Mouse (Mus musculus) lung, postnatal 36 days (tissue): ENCODE measurements around the gene Otub1.
A peak's percentile ranks its signal among the peaks of the same experiment; 100 is the strongest.

Experiments
- DNase-seq: peaks from one replicate; pipeline ENCODE4 v3.0.0; 2022; ENCODE audit warnings: mixed read lengths

Otub1 gene

DNA sequence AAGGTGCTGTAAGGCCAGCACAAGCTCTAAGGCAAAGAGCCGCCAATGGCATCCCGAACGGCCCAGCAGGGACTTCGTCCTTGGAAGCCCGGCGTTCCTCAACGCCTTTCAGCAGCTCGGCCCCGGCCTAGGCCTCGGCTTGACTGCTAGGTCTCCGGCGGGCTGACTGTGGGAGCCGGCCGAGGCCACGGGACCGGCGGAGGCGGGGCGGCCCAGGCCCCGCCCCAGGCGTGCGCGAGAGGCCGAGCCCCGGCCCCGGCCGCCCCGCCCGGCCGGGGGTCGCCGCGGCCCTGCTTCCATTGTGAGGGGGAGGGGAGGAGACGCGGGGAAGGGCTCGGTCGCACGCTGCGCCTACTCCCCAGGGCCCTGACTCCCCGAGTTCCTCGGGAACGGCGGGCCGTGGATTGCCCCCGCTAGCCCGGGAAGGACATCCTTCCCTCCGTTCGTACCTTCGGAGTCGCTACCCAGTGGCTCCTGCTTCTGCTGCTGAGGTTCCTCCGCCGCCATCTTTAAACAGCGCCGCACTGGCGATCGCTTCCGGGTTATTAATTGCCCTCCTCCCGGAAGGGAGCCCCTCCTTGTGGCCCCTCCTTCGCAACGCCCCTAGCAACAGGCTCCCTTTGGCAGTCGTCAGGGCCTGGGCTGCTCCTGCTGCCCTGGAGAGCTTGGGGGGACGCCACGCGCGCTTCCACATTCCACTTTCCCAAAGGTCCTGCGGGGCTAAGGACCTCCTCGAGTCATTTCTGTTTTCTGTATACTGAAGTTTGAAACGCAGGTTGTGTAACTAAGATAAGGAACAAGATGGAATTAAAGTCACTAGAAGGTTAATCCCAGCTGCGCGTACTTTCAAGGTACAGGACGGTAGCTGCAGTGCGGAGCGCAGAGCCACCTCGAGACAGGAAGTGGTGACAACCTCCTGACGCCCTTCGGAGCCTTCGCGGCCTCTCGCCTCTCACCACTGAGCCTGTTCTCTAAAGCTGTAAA lies at the start of gene Otub1:
Gene Otub1, minus strand, starts transcription at position 564 of the 984 bp plus-strand sequence.
- DNase-seq: peak; percentile 96

DNA sequence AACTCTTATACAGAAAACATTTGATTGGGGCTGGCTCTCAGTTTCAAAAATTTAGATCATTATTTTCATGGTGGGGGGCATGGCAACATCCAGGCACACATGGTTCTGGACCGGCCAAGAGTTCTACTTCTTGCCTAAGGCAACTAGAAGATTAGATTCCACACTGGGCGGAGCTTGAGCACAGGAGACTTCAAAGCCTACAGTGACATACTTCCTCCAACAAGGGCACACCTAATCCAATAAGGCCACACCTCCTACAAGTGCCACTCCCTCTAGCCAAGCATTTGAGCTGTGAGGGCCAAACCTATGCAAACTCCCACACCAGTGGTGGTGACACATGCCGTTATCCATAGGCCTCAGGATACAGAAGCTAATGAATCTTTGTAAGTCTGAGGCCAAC lies 39.9 kb upstream of the Otub1 start:
- DNase-seq: no peak

DNA sequence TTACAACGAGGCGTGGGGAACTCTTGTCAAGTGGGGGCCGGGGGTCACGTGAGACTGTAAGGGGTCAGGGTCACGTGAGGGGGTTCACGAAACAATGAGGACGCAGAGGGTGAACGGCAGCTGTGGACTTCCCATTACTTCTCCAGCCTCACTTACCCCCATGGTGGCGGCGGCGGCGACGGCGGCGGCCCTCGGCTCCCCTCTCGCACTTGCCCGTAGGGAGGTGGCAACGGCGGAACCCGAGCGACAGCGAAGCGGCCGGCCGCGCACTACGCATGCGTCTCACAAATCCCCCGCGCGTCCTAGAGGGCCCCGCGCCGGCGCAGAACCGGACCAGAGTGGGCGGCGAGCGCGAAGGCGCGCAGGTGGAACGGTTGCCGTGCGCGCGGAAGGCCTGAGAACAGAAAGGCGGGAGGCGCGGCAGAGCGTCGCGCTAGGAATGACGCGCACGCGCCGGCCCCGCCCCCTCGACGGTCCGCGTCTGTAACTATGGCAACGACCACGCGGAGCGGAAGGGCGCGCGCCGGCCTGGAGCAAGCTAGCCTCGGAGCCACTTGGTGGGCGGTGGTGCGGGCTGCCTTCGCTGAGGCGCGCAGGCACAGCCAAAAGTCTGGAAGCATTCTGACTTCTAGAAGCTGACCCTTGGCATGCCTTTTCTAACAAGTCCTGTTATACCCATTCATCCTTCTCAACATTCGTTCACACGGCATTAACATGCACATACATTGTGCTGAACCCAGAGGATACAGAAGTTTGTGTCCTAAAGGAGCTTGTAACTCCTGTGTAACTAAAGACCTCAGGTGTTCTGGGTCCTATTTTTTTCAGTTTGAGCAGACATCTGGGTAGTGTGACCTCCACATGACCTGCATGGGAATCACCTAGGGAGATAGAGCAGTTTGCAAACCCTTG lies 34.9 kb upstream of the Otub1 start, which contains the start of gene Naa40:
Gene Naa40, minus strand, starts transcription at position 402 of the 909 bp plus-strand sequence.
- DNase-seq: peak; percentile 95

DNA sequence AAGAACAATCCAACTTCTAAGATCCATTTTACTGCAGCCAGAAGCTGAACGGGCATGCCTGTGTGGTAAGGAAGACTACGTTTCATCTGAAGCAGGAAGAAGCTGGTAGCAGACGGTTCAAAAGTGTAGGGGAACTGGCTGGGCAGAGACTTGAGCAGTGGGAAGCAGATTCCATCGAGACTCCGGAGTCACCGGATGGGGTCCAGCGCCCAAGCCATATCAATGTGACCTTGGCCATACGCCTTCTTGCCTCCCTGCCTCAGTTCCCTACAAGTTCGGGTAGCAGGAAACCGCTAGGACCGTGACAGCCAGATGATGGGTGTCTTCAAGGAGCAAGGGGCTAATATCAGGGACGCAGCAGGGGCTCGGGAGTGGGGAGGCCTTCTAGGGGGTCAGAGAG lies 34.2 kb upstream of the Otub1 start:
- no peak for DNase-seq

DNA sequence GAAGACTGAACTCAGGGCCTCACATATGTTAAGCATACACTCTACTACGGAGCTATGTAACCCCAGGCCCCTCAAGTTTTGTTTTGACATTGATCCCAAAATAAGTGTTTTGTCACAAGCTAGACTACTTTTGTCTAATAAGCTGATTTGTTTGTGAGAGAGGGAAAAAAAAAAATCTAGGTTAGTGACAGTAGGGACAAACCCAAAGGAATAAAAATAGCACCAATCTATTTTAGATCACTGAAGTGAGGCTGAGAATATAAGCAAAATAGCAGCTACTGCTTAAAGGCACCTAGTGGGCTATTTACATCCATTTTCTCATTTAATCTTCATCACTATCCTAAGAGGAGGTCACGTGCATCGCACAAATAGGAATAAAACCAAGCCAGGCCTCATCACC lies 33.5 kb upstream of the Otub1 start:
- DNase-seq: no peak

DNA sequence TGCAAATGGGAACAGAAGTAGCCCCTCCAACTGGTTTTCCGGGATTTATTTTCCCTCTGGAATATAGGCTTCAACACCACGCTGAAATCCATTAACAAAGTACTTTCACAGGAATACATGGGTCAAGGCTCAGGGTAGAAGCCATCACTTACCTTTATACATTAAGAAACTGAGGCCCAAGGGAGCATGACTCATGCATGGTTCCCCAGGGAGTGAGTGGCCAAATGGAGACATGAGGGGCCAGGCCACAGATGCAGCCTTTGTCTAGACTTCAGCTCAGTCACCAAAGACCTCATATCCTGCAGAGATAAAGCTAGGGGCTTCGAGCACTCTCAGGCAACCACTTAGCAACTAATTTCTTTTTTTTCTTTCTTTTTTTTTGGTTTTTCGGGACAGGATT lies 30.6 kb upstream of the Otub1 start:
- no peak for DNase-seq

DNA sequence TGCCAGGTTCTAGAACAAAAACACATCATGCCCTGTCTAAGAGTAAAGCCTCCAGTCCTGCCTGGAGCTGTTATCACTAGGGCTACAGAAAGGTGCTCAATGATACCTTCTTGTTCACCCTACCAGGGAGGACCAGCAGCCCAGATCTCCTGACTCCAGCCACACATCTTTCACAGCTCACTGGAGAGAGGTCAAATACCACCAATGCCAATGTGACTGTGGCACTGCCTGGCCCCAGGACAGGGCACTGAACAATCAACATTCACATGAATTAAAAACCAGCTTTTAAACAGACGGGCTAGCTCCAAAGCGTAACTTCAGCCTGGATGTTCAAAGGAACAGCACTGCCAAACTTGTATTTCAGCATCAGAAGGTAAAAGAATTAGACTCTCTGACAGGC lies 29.9 kb upstream of the Otub1 start:
- no peak for DNase-seq

DNA sequence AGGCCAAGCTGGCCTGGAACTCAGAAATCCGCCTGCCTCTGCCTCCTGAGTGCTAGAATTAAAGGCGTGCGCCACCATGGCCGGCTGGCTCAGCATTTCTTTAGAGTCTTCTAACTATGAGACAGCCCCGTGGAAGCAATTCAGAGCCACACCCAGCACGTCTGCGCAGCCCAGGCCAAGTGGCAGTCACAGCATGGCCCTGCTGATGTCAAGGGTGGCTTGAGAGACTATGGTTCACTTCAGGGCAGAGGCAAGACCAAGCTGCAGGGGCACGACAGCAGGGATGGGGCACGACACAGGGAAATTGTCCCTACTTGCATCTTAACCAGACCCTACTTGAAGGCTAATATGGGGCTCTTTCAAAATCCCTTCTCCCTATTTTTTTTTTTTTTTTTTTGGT lies 29.3 kb upstream of the Otub1 start:
- no peak for DNase-seq

DNA sequence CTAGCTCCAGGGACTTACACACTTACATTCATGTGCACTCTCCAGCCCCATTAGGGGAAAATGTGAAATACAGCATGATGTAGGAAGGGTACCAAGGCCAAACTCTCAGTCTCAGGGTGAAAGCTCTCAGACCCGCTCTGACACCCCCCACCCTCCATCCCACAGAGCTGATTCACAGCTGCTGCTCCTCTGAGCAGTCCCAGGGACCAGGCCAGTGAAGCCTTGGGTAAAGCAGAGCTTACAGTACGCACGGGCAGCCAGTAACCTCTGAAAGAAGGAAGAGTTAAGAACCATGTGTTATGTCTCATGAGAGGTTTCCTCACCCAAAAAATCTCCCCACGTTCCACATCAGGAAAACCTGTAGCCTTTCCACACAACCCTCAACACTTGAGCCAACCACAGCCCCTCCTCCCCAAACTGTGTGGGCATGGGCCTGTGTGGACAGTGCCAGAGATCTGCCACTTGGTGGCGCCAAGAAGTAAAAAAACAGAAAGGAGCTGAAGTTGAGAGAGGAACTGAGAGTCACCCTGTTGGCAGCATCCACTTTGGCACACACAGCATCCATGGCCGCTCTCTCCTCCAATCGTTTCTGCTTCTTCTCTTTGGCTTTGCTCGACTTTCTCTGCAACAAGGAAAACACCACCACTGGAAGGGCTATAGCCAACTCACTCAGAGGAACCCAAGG lies 28.6 kb upstream of the Otub1 start:
- DNase-seq: peak; percentile 89

DNA sequence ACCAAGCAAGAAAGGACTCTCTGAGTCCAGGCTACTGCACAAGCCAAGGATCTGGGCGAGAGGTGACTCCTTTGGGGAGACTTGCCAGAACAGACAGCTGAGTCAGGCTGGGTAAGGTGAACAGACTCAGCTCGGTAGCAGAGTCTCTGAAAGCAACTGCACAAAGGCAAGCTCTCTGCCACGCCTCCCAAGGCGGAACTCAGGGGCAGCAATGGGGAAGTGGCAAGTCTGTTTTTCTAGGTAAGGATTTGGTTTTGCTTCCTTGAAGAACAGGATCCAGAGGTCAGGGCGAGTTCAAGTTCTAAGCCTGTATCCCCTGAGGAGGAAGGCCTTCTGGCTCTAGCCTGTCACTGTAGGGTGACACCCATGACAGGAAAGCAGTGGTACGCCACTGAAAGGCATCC lies 20.4 kb upstream of the Otub1 start:
- peak; percentile 61 for DNase-seq

DNA sequence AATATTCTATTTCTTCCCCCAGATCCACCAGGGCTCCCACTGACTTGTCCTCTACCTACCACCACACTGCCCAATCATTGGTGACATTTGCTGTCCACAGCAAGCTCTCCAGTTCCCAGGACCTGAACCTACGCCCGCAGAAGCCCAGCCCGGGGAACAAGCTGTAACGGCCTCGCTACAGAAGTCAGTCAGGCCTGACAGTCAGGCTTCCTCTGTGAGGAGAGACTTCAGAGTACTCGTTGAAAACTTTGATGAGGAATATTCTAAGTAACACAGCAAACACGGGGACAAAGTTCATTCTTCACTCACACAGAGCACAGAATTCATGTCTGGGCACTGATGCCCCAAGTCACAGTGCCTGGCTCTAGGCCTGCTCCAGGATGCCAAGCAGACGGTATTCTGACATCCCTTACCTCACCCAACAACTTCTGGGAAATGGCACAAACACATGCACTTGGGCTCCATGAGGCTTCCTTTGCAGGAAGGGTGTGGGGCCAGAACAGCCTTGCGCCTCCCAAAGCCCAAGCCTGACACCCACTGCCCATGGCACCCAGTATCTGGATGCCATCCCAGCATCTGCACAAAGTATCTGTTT lies 19.1 kb upstream of the Otub1 start:
- DNase-seq: no peak

DNA sequence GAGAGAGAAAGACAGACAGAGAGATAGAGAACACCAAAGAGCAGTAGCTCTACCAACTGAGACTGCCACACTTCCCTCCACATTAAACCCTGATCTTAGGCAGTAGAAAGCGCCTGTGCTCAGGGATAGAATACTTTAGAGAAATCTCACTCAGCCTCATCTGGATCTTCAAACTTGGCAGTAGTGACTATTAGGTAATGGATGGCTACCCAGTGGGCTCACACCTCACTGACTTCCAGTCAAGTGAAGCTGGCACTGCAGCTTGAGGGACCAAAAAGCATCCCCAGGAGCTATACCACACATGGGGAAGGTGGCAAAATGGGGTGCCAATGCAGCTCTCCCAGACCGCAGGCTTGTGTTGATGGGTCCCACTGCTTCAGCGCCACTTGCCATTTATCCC lies 18.1 kb upstream of the Otub1 start:
- DNase-seq: no peak

DNA sequence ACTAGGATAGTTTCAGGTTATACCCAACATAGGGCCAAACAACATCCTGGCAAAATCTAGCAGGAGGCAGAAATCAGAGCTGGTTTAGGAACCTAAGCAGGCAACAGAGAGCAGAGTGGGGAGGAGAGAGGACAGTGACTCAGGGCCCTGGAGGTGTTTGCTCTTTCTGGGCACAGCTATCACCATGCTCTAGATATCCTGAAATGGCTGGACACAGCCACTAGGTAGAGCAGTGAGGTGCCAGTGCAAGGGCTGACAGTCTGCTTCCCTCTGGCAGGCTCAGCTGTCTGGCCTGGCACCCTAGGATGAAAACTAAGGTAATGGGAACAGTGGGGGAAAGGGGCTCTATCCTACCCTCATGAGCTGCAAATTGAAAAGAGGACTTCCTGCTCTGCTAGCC lies 17.4 kb upstream of the Otub1 start:
- DNase-seq: no peak

DNA sequence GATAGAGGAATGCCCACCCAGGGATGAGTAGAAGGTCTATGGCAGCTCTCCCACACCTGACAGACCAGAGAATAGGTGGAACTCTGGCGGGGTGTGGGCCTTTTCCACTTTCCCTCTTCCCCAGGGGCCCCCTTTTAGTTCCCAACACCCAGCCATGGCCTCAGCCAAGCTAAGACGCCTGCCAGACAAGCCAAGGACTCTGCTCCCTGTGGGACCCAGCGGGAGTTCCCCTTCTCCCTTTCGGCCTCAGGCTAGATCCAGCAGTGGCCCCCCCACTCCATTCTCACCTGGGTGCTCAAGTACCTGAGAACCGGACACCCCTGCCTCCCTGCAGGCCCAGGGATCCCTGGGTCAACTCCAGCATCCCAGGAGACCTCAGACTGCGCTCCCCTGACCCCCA lies 16.1 kb upstream of the Otub1 start:
- no peak for DNase-seq

DNA sequence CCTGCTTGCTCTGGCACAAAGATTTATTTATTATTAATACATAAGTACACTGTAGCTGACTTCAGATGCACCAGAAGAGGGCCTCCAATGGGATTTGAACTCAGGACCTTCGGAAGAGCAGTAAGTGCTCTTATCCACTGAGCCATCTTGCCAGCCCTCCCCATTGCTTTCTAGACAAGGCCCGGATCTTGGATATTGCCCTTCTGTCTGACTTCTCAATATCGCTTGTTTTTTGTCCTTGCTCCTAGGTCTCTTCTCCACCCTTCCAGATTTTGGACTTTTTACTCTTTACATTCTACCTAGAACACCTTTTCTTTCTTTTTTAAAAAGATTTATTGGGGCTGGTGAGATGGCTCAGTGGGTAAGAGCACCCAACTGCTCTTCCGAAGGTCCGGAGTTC lies 12.6 kb upstream of the Otub1 start:
- DNase-seq: no peak

DNA sequence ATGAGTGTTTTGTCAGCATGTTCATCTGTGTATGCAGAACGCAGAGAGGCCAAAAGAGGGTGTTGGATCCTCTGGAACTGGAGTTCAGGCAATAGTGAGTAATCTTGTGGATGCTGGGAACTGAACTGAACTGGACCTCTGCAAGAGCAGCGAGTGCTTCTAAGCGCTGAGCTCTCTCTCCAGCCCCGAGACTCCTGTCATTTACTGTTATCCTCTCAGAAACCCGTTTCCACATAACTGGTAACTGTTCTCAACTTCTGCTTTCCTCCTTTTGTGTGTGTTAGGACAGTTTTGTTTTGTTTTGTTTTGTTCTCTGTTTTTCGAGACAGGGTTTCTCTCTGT lies 11.8 kb upstream of the Otub1 start:
- DNase-seq: no peak

DNA sequence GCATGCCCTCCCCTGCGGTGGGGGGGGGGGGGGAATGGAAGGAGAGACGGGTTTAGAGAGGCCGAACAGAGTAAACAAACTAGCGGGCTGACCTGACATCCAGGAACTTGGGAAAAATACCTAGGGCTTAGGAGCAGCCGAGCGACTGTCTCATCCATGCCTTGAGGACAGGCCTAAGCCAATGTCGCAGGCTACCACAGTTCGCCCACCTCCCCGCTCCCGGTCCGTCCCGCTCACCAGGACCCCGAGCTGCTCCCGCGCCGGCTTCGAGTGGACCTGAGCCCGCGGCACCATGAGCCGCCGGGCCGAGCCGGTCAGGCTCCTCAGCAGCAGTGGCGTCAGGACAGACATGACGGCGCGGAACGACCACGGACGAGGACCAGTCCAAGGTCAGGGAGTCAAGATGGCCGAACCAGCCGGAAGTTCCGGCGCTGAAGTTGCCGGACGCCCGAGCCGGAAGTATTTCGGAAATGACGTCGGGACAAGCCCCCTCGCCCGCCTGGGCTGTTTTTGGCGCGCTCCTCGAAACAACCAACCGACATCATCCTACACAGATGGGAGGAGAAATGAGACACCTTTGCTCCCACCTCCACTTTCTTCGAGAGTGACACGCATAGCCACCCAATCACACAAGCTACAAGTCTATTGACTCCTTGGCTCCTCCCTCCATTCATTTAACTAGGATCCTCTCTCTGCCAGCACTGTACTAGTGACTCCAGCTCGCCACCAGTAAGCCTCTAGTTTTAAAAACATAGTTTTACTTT lies 11.2 kb upstream of the Otub1 start, which contains the start of gene Cox8a:
Gene Cox8a, minus strand, starts transcription at position 455 of the 764 bp plus-strand sequence.
- DNase-seq: peak; percentile 98

DNA sequence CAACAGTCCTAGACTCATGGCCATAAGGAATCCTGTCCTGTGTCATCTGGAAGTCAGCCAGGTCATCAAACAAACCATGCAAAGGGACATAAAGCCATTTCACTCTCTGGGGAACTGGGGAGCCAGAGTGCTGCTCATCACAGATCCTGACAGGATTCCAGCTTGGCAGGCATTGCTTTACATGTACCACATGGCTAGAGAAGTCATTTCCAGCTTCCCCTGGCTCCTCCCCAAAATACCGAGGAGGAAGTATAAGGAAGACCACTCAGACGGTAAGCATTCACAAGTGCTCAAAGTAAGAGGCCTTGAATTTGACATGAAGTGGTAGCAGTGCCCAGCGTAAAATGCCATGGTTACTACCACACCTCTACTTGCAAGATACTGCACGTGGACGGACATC lies 8.4 kb upstream of the Otub1 start:
- peak; percentile 73 for DNase-seq

DNA sequence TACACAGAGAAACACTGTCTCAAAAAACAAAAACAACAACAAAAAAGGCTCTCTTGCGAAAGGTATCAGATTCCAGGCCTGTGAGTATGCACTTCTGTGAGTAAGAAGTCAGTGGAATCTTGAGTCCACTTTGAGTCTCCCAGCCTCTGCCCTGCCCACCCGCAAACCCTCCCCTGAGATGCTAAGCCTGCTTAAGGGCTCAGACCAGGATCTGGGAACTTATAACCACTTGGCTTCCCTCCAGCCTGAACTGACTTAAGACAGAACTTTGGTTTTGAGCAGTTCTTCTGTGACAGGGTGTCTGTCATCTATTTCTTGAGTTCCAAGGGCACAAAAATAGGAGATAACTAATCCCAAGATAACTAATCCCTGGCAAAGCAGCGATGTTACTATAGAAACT lies 6.9 kb upstream of the Otub1 start:
- DNase-seq: no peak

DNA sequence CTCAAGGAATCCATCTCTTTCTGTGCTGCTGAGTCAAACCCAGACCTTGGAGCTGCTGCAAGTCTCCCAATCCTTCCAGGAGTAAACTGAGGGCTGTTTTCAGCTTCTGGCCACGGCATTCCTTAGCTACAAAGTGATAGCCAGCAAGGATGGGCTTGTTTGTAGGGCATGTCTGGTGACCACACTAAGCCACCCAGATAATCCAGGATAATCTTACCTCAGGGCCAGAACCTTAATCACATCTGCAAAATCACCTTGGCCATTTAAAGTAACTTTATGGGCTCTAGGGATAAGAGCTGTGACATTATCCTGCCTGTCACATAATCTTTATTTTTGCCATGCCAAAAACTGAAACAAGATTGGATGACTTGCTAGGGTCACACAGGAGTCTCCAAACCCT lies 6.1 kb upstream of the Otub1 start:
- no peak for DNase-seq

DNA sequence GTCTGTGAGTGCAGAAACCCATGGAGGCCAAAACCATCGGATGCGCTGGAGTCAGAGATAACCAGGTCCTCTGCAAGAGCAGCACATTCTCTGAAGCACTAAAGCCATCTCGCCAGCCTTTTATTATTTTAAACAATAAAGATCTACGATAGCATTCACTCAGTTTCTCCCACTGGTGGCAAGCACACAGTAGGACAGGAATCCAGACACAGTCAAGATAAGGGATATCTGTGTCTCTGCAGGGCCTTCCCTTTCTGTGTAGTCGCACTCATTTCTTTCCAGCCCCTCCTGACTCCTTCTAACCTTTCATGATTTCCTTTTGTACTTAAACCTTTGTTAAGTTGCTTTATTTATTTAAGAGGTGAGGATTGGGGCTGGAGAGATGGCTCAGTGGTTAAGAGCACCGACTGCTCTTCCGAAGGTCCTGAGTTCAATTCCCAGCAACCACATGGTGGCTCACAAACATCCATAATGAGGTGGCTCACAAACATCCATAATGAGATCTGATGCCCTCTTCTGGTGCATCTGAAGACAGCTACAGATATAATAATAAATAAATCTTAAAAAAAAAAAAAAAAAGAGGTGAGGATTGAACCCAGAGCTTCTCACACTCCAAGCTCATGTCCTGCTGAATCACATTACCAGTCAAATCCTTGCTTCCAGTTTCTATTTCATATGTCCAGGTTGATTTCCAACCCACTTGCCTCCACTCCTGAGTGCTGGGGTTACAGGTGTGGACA lies 4.0 kb upstream of the Otub1 start:
- DNase-seq: no peak
